Mouse (Mus musculus) megakaryocyte, embryonic 14.5 days (primary cell): Measurements from ENCODE around the gene Hc.

Source experiments
- FLI1 ChIP-seq: IDR thresholded peaks from 2 replicates; pipeline ENCODE4 v1.6.1; 2012; ENCODE audit warnings: low read length, inconsistent platforms, mixed read lengths
- GATA1 ChIP-seq: IDR thresholded peaks from 3 replicates; pipeline ENCODE4 v1.6.1; 2012; ENCODE audit warnings: mixed read lengths, low read length, inconsistent platforms, borderline replicate concordance

DNA sequence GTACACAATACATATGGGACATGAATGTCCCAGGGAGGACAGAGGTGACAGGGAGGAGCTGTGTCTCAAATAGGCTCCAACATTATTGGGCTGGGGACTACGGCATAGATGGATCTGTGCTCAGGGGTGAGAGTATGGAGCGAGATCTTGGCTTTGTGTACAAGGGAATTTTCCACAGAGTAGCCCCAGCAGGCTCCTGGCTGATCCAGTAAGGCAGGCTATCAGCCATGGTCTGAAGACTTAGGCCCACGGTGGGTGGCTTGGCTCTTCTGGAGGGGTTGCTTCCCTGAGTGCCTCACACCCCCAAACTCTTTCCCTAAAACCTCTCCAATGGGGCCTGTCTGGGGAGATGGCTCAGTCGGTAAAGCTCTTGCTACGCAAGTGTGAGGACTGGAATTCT, 121.0 kb downstream of the Hc start:
- TF ChIP-seq GATA1 (no peak), FLI1 (no peak)
